Mouse (Mus musculus) mesoderm, embryonic 11.5 days (tissue): Measurements from ENCODE around the gene Ndrg3.
"Not testable (repeated sequence)": the region's sequence is repeated elsewhere in the genome, so short reads cannot be mapped to it uniquely, and the experiment has no call there.

Source experiments
- DNase-seq: peaks from one replicate; pipeline ENCODE4 v3.0.0-alpha.2; 2012; ENCODE audit warnings: low read depth, low spot score

Gene Ndrg3

DNA sequence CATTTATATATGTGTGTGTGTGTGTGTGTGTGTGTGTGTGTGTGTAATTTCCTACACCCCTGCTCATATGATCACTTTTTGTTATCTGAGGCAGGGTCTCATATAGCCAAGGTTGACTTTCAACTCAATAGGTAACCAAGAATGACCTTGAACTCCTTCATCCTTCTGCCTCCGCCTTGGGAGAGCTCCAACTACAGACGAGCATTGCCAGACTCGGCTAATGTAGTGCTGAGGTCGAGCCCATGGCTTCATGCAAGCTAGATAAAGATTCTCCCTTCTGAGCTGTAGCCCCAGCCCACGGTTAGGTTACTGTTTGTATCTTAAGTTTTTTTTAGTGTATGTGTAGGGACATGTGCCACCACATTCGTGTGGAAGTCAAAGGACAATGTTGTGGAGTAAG is 90.0 kb downstream of the Ndrg3 start:
- DNase-seq: no peak

DNA sequence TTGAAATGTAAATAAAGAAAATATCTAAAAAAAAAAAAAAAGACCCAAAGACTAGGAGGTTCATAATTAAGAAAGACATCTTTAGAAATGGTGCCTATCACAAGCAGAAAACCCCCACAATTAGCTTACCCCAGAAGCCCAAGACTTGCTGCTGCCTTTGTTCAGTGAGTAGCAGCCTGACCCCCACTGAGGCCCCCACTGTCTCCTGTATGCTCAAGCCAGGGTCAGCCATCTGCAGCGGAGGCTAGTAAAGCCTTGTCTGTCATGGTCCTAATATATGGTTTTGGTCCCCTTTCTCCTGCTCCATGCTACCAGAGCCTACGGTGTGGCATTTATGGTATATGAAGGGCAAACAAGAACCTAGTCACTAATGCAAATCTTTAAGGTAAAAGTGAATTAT is 90.5 kb downstream of the Ndrg3 start:
- DNase-seq: no peak

DNA sequence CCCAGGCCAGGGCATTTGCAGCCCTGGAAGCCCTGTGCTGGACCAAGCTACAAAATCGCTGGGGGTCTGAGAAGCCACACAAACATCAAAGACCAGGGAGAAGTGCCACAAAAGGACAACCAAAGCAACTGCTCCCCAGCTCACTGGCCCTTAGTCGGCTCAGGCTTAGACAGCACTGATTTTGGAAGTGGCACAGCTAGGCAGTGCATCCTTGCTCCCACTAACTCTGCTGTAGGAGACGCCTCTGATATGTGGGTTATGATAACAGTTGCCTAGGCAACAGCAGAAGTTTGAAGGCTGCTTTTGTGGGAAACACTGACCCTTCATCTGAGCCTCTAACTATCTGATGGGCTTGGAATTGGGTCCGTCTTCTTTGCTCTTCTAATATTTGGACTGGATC is 92.7 kb downstream of the Ndrg3 start:
- DNase-seq: no peak

DNA sequence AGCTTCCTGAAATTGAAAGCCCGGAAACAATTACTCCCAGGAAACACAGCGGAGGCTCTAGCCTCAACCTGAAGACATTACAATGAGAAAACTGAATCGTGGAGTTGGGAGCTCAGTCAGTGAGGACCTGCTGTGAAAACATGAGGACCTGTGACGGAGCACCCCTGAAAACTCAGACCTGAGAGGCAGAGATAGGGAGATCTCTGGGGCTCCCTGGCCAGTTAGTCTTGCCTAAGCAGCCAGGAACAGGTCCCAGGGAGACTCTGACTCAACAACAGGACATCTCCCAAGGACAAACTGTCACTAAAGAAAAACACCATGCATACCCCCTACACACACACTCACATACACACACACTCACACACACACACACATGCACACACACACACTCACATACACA is 93.5 kb downstream of the Ndrg3 start:
- no peak for DNase-seq

DNA sequence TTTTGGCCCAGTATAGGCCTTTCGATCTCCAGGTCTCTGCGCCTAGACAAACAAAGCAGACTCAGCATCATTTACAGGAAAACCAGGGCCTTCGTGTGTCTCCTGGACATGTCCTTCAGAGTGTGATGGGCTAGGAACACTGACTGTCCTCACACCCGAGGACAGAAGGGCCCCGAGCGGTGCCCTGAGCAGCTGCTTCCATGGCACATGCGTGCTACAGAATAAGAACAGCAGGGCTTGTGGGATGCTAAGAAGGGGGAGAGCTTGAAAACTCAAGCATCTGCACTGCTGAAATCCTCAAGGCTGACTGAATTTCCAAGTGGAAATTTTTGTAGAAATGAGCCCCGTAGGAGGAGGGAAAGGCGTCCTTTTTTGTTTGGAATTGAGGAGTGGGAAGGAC is 94.8 kb downstream of the Ndrg3 start:
- DNase-seq: no peak

DNA sequence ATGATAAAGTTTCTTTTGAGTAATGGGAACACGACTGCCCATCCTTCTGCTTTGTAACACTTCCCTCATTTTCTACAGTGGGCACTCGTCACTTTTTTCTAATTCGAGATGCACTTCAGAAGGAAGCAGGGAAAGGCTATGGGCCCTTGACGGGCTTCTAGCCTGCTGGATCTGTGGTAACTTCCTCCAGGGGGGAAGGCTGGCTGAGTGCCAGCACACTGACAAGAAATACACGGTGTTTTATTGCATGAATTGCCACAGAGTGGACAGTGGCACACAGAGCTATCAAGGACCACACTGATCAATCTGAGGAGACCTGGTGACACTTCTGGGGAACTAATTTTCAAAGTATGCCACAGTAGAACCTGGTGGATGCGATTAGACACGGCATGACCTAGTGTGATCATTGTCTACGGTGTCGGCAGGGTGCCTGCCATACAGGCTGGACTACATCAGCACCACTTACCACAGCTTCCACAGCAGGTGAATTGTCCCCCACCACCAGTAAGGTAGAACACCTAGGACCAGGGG is 95.4 kb downstream of the Ndrg3 start:
- peak; percentile 12 for DNase-seq

DNA sequence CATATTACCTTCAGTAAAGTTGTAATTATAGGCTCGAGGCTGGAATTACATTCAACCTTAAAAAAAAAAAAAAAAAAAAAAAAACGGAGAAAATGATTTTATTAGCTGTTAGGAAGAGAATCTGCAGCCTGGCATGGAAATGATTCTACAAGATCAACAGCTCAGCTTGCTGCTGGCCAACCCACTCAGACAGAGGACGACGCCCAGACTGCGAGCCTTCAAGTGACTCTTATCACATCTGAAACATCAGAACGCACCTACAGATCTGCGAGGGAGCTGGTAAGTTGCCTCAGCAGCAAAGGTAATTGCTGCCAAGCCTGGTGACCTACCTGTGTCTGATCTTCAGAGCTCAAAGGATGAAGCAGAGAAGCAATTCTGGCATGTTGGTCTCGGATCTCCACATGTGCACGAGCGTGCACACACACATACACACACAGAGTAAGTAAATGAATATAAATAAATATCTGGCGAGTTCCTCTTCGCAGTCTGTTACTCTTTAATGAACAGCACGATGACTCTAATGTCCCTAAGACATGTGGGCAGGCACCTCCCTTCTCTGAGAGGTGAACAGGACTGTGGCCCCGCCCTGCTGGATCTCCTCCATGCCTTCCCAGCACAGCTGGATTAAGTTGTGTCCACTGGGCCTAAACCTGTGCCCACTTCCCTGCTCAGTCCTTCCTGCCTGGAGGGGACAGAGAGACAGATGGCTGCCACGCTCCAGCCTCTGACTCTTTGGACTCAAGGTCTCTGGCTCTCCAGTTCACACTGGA is 97.2 kb downstream of the Ndrg3 start:
- DNase-seq: no peak

DNA sequence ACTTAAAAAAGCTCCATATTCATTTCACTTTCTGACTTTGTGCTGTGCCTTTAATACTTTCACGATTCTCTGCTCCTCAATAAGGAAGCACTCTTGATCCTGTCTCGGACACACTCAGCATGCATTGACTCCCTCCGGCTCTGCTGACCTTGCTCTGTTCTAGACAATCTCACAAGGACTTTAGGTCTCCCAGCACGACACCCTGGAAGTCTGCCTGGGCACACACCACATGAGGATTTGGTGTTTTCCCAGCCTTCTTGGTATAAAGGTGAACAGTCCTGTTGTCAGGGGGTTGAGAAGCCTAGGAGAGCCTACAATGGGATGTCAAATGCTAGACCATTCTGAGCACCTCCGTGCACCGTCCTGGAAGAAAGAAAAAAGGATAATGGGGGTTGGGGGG is 99.0 kb downstream of the Ndrg3 start:
- DNase-seq: no peak

DNA sequence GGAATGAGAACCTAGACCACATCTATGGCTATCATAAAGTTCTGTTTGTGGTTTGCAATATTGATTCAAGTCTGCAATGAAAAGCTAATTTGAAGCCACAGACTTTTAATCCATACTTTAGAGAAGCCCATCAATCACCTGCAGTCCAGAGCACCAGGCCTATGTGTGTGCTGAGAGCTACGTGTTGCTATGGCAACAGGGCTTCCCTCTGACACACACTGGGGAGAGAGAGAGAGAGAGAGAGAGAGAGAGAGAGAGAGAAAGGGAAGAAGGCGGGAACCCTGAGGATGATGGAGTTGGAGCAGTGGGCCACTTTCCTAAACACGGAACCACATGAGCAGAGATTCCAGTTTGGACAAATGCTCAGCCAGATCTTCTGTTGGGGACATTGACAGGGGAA is 99.6 kb downstream of the Ndrg3 start:
- DNase-seq: peak; percentile 69

DNA sequence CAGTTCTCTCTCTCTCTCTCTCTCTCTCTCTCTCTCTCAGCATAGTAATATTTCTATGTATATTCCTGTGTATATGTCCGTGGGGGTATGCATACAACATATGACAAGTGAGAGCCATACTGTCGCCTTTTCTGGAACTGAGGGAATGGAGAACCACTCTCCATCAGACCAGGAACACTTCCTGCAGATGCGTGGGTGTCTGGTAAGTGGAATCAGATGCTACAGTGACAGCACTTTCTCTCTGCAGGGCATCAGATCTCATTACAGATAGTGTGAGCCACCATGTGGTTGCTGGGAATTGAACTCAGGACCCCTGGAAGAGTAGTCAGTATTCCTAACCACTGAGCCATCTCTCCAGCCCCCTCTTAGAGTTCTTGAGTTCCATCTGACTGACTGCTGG is 103.4 kb downstream of the Ndrg3 start:
- no peak for DNase-seq

DNA sequence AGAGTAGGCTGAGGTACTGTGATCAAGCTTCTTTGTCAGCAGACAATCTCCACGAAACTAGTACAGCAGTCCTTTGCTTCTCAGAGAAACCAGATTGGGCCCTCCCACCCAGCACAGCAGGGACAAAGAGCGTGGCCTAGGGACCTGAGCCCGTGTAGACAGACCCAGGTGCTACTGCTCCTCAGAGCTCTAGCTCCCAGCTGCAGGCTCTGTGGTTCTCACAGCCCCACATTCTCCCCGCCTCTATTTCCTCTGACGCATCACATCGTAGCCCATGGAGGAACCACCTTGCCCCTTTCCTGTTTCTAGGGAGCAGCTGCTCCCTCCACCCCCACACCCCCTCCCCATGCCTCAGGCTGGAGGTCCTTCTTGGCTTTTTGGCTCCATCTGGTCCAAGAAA is 104.8 kb downstream of the Ndrg3 start, which contains the start of gene Sla2:
TSS of gene Sla2 (minus strand) at position 176 of the 400 bp plus-strand sequence.
- DNase-seq: no peak

DNA sequence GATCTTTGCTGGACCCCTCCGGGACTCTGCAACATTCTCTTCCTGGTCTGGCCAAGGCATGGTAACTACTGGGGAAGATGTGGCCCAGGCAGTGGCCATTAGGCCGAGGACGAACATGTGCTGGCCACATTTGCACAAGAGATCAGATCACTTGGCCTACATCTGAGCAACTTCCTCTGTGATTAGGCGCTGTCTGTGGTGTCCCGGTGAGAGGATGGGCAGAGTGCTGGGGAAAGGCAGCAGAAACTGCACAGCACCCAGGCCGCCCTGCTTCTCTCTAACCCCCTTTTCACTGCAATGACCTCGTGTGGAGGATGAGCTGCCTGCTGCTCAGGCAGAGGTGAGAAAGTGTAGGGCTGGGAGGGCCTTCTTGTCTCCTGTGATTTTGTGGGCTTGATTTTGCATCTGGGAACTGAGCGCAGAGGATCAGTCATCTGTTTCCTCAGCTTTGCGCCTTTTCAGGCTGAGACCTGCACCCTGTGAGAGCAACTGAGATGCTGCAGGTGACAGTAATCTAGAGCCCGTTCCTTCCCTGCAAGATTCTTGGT is 105.7 kb downstream of the Ndrg3 start:
- DNase-seq: no peak

DNA sequence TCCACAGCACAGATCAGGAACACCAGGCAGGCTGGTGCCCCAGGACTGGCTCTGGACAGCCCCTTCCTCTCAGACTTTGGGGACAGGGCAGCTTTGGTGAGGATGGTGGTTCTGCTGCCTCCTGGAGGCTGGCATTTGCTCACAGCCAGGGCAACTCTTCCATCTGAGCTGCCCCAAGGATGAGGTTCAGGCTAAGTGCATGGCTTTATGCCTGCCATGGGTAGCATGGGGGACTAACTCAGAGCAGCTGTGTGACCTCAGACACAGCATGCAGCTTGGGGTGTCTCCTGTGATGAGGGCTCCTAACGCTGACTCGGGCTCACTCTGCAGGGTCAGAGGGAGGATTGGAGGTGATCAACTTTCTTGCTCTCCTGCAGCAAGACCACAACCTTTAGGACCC is 106.2 kb downstream of the Ndrg3 start:
- not testable (repeated sequence) for DNase-seq

DNA sequence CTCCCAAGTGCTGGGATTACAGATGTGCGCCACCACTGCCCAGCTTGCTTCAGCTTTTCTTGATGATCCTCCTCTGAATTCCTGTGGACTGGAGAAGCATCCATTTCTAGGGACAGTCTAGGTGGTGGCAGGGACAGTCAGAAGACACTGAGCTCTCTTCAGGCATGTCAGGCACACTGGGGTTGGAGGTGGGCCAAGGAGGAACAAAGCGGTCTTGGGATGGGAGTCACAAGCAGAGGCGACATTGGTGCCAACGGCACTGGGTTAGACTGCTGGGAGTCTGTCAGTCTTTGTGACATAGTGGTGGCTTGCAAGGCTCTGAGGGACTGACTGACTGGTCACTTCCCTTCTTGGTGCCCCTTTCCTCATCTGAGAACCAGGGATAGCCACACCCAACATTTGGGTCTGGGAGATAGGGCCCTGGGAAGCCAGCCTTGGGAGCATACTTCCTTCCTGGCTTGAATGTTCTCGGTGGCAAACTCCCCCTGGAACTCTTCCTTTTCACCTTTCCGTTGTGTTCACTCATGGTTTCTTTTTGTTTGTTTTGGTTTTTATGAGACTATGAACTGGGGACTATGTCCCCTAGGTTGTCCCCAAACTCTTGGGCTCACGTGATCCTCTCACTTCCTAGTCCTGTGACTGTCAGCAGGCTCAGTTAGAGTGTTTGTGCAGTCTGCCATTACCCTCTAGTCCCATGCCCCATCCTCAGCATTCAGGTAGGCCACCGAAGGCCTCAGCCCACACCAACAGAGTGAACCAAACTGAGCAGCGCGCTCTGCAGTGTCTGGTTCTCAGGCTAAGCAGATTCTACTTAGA is 107.3 kb downstream of the Ndrg3 start:
- no peak for DNase-seq

DNA sequence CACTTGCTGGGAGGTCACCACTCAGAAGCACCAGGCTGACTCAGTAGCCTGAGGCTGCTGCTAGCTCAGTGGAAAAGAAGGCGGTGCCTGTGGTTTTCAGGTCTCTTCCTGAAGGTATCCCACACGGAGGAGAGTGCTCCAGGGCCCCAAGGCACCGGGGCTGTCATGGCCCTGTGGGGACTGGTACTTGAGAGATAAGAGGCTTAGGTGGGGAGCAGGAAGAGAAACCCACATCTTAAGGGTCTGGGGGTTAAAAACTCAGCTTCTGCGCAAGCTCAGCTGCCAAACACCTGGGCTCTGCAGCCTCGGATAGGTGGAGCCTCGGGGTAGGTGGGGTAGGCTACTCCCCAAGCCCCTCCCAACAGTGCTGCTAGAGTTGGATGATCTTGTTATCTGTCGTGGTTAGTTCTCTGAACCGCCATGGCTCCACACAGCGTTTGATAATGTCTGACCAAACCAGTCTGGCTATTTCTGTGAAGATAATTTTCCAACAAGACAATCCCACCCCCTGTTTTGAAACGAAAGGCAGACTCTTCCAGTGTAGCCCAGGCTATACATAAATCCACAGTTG is 109.3 kb downstream of the Ndrg3 start:
- no peak for DNase-seq

DNA sequence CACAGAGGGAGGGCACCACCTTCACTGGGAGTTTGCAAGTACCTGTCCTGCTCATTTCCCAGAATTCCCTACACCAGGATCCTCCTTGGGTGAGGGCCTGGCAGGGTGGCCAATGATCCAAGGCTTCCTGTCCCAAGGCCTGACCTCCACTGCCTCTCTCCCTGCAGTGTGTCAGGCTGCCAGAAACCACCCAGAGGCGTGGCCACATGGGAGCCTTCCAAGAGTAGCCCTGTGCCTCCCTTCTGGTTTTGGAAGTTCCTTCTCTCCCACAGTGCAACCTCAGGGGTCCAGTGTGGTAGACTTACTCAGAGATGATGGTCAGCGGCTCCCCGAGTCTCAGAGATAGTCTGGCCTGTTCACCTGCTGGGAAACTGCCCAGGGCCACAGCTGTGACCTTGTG is 112.3 kb downstream of the Ndrg3 start:
- DNase-seq: no peak

DNA sequence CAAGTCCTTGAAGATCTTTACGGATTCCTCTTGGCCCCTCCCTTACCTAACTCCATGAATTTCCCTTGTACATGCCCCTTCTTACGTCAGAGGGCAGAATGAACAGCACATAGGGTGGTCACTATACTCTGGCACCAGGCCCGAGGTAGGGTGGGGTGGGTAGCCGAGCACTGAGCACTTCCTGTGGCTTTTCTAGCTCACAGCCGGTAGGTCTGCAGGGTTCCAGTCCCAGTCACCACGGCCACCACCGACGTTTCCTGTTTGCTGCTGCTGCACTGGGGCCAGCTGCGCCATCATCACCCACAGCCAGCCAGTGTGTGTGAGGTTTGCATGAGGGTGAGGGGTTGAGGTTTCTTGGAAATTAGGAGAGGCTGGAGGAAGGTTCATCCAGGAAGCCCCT is 114.1 kb downstream of the Ndrg3 start:
- DNase-seq: no peak
